Mouse (Mus musculus) kidney, embryonic 14.5 days (tissue): ENCODE data around the gene Cdkl5. TPM values are rescaled to one million over a fixed set of nuclear protein-coding genes. Genes with fewer than 3 reads are reported as not detected.
"Not testable (repeated sequence)": the region's sequence is repeated elsewhere in the genome, so short reads cannot be mapped to it uniquely, and the experiment has no call there.

Experiments
- ATAC-seq: fragments of 200-750 bp; cut with Nextera tagmentation; 2 replicates; pipeline ENCODE4 v1.8.0; 2017; ENCODE audit warnings: moderate number of reproducible peaks, mild to moderate bottlenecking, moderate TSS enrichment, moderate library complexity; ENCODE audit not compliant: low FRiP score, low TSS enrichment
- H3K27ac ChIP-seq: fragments of 300-500 bp; sonication (generic); 2 replicates; pipeline ENCODE4 v1.5.1; 2014; ENCODE audit warnings: low read depth, mild to moderate bottlenecking, low read length, moderate library complexity, mixed read lengths
- H3K27me3 ChIP-seq: fragments of 300-500 bp; sonication (generic); 2 replicates; pipeline ENCODE4 v1.6.1; 2014; ENCODE audit warnings: mild to moderate bottlenecking, low read length; ENCODE audit not compliant: control insufficient read depth, insufficient read depth
- H3K36me3 ChIP-seq: fragments of 300-500 bp; sonication (generic); 2 replicates; pipeline ENCODE4 v1.6.1; 2014; ENCODE audit warnings: low read length, mixed read lengths; ENCODE audit not compliant: control insufficient read depth, insufficient read depth
- H3K4me1 ChIP-seq: fragments of 300-500 bp; sonication (generic); 2 replicates; pipeline ENCODE4 v1.6.1; 2014; ENCODE audit warnings: low read length, mixed read lengths; ENCODE audit not compliant: control insufficient read depth, insufficient read depth
- H3K4me2 ChIP-seq: fragments of 300-500 bp; sonication (generic); replicated peaks from 2 replicates; pipeline ENCODE4 v1.6.1; 2014; ENCODE audit warnings: low read depth, mild to moderate bottlenecking, low read length
- H3K4me3 ChIP-seq: fragments of 300-500 bp; sonication (generic); 2 replicates; pipeline ENCODE4 v1.5.1; 2014; ENCODE audit warnings: mild to moderate bottlenecking, low read length
- H3K9ac ChIP-seq: fragments of 300-500 bp; sonication (generic); 2 replicates; pipeline ENCODE4 v1.6.1; 2014; ENCODE audit warnings: low read depth, mild to moderate bottlenecking, low read length, moderate library complexity
- H3K9me3 ChIP-seq: fragments of 300-500 bp; sonication (generic); 2 replicates; pipeline ENCODE4 v1.6.1; 2016; ENCODE audit warnings: low read length; ENCODE audit not compliant: control insufficient read depth
- WGBS: fragments of 180-500 bp; shearing (Covaris S2); extraction: QIAGEN DNeasy Blood & Tissue Kit; methylation state at CpG from one replicate; pipeline ENCODE4 v1.1.7; 2014; 5-methylcytosine and 5-hydroxymethylcytosine counted together
- polyA plus RNA-seq: library from polyadenylated mRNA; unstranded; fragments of >200 nt; fragmentation: Nextera tagmentation; extraction: Ambion mirVana; gene quantifications from 2 replicates; pipeline ENCODE4 v1.2.1, GENCODE M21; 2014

Gene Cdkl5
- polyA plus RNA-seq, 1 experiment from 2014 or later: 2.8 TPM

DNA sequence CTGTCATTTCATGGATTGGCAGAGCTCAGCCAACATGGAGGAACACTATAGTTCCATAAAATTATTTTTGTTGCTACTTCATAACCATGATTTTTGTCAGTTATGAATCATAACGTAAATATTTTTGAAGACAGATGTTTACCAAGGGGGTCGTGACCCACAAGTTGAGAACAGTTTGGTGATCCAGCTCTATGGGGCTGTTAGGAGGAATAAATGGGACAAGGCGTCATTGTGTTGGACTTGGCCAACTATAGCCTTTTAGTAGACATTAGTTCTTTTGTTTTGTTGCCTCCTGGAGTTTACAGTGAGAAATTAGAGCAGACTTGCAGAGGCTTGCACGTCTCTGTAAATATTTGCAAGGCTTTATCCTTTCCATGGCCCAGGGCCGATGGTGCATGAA lies 212.2 kb downstream of the Cdkl5 start:
- no peak for ATAC-seq
- H3K4me2 ChIP-seq: no peak overlapping the region
- no peak overlapping the region for H3K9ac ChIP-seq
- no peaks in the 10 kb centered on the region for H3K4me1 ChIP-seq
- H3K4me3 ChIP-seq: no peak overlapping the region
- WGBS: 80% methylated on average over 5 of the region's 5 CpGs
- no peak overlapping the region for H3K27ac ChIP-seq
- no peaks in the 10 kb centered on the region for H3K9me3 ChIP-seq
- no peaks in the 10 kb centered on the region for H3K36me3 ChIP-seq
- H3K27me3 ChIP-seq: no peaks in the 10 kb centered on the region

DNA sequence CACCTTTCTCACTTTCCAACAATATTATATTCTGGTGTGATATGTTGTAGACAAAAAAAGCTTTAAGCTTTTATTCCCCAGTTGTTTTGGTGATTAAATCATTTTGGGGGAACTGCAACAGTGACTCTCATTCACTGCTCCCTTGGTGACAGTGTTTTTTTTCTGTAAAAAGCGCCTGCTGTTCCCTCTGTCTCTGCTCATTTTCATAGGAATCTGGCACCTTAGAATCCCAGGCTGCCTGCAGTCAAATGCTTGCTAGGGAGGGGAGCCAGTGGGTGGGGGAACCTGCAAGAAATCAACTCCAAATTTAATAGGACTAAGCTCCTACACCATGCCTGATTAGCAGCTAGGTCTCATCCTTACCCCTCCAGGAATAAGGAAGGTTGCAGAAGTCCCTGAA lies 221.5 kb downstream of the Cdkl5 start:
- WGBS: 23% methylated on average over 1 of the region's 1 CpGs
- peaks cover 3% of the 10 kb centered on the region; the same call in 1 of the 2 replicates for H3K27me3 ChIP-seq

DNA sequence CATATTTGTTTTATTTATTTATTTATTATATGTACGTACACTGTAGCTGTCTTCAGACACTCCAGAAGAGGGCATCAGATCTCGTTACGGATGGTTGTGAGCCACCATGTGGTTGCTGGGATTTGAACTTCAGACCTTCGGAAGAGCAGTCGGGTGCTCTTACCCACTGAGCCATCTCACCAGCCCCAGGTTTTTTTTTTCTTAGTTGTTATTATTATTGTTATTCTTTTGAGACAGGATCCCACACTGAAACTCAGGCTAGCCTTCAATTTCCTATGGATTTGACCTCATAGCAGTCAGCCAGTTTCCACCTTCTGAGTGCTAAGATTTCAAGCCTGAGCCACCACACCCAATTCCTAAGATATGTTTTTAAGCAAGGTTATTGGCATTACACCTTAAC lies 224.9 kb downstream of the Cdkl5 start:
- not testable (repeated sequence) for H3K9me3 ChIP-seq, H3K36me3 ChIP-seq, H3K4me3 ChIP-seq, H3K9ac ChIP-seq, H3K4me2 ChIP-seq, H3K27ac ChIP-seq, ATAC-seq, H3K4me1 ChIP-seq, H3K27me3 ChIP-seq
- 86% methylated on average over 5 of the region's 5 CpGs for WGBS

More for the DNA sequence above, 221.5 kb downstream of the Cdkl5 start:
- no peaks in the 10 kb centered on the region for H3K4me1 ChIP-seq
- H3K27ac ChIP-seq: no peak overlapping the region
- ATAC-seq: no peak
- no peak overlapping the region for H3K9ac ChIP-seq
- H3K4me2 ChIP-seq: no peak overlapping the region
- no peaks in the 10 kb centered on the region for H3K9me3 ChIP-seq
- no peak overlapping the region for H3K4me3 ChIP-seq
- H3K36me3 ChIP-seq: no peaks in the 10 kb centered on the region

DNA sequence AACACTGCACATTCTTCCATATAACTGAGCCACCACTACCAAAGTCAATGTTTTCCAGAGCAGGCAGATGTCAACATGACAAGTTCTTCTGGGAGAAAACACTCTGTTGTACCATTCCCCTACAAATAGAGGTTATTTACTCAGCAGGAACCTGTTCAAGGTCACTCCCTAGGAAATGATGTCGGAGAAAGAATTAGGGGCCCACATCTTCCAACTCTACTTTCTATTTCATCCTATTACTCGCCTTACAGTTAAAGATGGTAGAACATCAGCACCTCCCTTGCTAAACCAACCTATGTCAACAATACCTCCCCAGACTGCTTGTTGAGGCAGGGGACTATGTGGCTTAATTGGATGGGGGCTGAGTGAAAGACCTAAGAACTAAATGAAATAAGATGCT lies 226.8 kb downstream of the Cdkl5 start, which contains the start of gene Rs1:
Gene Rs1 (plus strand): TSS at position 301 of the 400 bp plus-strand sequence.
- no peak for ATAC-seq
- WGBS: 83% methylated on average over 2 of the region's 2 CpGs
- peak within 1 kb of the TSS; percentile 45; the same call in 1 of the 2 replicates for H3K4me3 ChIP-seq

DNA sequence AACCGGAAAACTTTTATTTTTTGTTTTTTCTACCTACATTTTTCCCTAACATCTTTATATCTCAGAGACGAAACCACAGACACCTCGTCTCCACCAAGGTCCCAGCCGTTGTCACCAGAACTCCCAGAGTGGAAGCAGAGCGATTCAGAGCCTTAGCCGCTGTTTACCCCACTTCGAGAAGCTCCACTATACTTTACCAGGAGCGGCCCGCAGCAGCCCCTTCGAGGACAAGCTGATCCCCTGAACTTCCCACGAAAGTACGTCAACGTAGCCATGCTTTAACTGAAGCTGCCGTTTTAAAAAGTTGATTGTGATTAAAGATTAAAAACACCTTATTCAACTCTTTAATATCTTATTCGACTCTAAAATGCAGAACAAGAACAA lies 228.3 kb downstream of the Cdkl5 start:
- H3K9me3 ChIP-seq: no peaks in the 10 kb centered on the region
- H3K27me3 ChIP-seq: no peaks in the 10 kb centered on the region
- no peaks in the 10 kb centered on the region for H3K4me1 ChIP-seq
- no peaks in the 10 kb centered on the region for H3K36me3 ChIP-seq
- H3K4me2 ChIP-seq: peak overlapping the region; percentile 35
- peak overlapping the region; percentile 45 for H3K4me3 ChIP-seq
- no peak overlapping the region for H3K9ac ChIP-seq
- 41% methylated on average over 15 of the region's 15 CpGs for WGBS
- no peak overlapping the region for H3K27ac ChIP-seq
- peak; percentile 86 for ATAC-seq

More for the DNA sequence above, 226.8 kb downstream of the Cdkl5 start, which contains the start of gene Rs1:
- no peaks in the 10 kb centered on the region for H3K36me3 ChIP-seq
- no peak within 1 kb of the TSS for H3K9ac ChIP-seq
- H3K27ac ChIP-seq: no peak within 1 kb of the TSS
- no peaks in the 10 kb centered on the region for H3K4me1 ChIP-seq
- no peaks in the 10 kb centered on the region for H3K27me3 ChIP-seq
- H3K4me2 ChIP-seq: peak within 1 kb of the TSS; percentile 35; the same call in 1 of the 2 replicates
- no peaks in the 10 kb centered on the region for H3K9me3 ChIP-seq

DNA sequence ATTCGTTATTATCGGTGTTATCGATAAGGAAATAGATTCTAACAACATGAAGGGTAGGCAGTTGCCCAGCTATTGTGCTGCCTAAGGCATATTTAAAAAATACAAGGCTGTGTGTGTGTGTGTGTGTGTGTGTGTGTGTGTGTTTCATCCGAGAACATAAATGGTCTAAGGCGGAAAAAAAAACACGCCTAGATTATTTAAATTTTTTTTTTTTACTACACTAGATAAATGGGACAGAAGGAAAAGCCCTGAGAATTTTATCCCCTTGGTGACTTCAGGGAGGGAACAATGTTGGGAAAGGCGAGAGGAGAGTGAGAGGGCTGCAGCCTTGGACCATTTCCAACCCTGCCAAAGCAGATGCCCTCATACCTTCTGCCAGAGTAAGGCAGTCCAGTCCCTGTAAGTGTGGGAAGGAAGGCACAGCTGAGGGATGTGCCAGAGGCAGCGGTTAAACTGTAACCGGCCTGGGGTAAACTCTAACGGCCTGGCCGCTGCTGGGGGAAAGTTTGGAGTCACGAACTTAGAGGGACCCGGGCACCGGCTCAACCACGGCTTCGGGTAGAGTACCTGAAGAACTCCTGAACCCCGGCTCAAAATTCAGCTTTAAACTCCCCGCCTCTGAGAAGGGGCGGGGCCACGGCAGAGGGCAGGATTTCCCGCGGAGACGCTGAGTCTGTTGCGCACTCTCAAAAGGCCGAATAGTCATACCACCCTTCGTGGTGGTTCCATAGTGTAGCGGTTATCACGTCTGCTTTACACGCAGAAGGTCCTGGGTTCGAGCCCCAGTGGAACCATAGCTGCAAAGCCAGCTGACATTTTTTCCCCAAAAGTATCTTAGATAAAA lies 228.9 kb downstream of the Cdkl5 start:
- Histone ChIP-seq H3K9ac (no peak overlapping the region), H3K36me3 (no peaks in the 10 kb centered on the region), H3K27me3 (no peaks in the 10 kb centered on the region), H3K9me3 (no peaks in the 10 kb centered on the region), H3K4me3 (peak overlapping the region; percentile 45), H3K4me1 (no peaks in the 10 kb centered on the region), H3K4me2 (peak overlapping the region; percentile 31), H3K27ac (no peak overlapping the region)
- 28% methylated on average over 30 of the region's 30 CpGs for WGBS
- ATAC-seq: peak; percentile 98

DNA sequence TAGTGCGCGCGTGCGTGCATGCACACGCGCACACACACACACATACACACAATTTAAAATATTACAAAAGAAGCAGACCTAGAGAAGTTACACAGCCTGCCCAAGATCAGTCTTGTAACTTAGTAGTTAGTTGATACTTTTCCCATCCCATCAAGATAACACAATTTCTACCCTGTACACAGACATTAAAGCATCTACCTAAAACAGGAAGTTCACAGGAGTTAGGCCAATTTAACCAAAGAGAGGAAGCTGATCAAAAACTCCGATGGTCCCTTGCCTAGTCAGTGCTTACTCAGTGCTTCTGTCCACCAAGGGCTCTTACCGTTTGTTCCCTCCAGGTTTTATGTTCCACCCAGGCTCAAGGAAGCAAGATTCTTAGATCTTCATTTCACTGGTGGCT lies 243.7 kb downstream of the Cdkl5 start:
- no peak overlapping the region for H3K4me2 ChIP-seq
- WGBS: 85% methylated on average over 8 of the region's 8 CpGs
- no peaks in the 10 kb centered on the region for H3K4me1 ChIP-seq
- H3K27me3 ChIP-seq: no peaks in the 10 kb centered on the region
- no peaks in the 10 kb centered on the region for H3K36me3 ChIP-seq
- H3K27ac ChIP-seq: no peak overlapping the region
- no peak for ATAC-seq
- H3K9ac ChIP-seq: no peak overlapping the region
- H3K4me3 ChIP-seq: no peak overlapping the region
- H3K9me3 ChIP-seq: no peaks in the 10 kb centered on the region

DNA sequence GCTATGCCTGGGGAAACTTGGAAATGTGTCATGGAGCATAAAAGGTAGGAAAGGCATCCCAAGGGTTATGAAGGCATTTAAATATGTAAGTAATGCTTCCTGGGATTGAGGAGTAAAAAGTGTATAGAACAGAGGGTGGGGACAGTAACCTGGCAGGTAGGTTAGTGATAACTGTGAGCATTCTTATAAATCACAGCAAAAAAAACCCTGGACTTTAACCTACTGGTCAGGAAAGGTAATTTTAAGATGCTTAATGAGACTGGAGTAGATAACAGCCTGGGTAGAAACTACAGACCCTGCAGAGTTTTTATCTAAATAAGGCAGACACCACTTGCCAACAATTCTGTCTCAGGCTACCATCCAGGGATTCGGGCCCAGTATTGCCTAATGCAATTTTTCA lies 245.9 kb downstream of the Cdkl5 start:
- H3K27me3 ChIP-seq: no peaks in the 10 kb centered on the region
- H3K4me3 ChIP-seq: no peak overlapping the region
- H3K9ac ChIP-seq: no peak overlapping the region
- H3K36me3 ChIP-seq: no peaks in the 10 kb centered on the region
- WGBS: 82% methylated on average over 1 of the region's 1 CpGs
- H3K27ac ChIP-seq: no peak overlapping the region
- H3K4me2 ChIP-seq: no peak overlapping the region
- no peaks in the 10 kb centered on the region for H3K4me1 ChIP-seq
- ATAC-seq: no peak
- H3K9me3 ChIP-seq: no peaks in the 10 kb centered on the region

DNA sequence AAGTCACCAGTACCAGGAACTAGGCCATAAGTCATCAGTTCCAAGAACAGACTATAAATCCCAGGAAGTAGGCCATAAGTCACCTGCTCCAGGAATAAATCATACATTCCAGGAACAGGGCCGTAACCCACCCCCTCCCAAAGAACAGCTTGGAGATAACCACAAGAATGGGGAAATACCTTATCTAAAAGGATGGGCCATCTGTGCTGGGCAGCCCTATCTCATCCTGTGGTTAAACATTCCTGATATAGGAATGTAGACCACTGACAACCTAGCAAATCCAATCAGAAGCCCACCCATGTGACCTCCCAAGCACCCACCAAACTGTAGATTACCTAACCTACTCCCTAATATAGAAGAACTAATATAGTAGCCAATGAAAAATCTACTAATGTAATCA lies 249.1 kb downstream of the Cdkl5 start:
- no peaks in the 10 kb centered on the region for H3K27me3 ChIP-seq
- no peak overlapping the region for H3K9ac ChIP-seq
- ATAC-seq: no peak
- no peaks in the 10 kb centered on the region for H3K36me3 ChIP-seq
- whole genome bisulfite sequencing: 69% methylated on average over 1 of the region's 1 CpGs
- no peak overlapping the region for H3K4me2 ChIP-seq
- H3K4me1 ChIP-seq: no peaks in the 10 kb centered on the region
- no peak overlapping the region for H3K4me3 ChIP-seq
- H3K27ac ChIP-seq: no peak overlapping the region
- no peaks in the 10 kb centered on the region for H3K9me3 ChIP-seq
